Mouse (Mus musculus): ENCODE results near the gene Cd7. TPM values are rescaled to one million over a fixed set of nuclear protein-coding genes. Genes with fewer than 3 reads are reported as not detected.

Cd7 gene
- total RNA-seq, 2 experiments from 2014 or later = not detected

DNA sequence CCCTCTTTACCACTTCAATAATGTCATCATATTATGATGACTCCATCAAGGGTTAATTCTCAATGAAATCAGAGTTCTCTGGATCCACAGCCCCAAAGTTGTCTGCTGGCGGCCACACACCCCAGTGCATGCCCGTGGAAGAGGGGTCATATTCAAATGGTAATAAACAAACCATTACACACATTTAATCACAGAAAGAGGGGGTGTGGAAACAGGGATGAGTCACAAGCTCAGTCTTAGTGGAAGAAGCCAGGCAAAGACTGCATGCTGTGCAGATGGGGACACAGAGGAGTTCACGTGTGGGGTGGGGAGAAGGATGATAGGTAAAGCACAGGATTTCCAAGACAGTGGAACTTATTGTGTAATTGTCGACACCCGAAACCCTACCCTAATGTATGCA is 34.9 kb downstream of the Cd7 start:
- DNase-seq = no peak
- intact Hi-C loops (cut with DNase I; ENCODE audit: low total_unique reads) = no loop called here

DNA sequence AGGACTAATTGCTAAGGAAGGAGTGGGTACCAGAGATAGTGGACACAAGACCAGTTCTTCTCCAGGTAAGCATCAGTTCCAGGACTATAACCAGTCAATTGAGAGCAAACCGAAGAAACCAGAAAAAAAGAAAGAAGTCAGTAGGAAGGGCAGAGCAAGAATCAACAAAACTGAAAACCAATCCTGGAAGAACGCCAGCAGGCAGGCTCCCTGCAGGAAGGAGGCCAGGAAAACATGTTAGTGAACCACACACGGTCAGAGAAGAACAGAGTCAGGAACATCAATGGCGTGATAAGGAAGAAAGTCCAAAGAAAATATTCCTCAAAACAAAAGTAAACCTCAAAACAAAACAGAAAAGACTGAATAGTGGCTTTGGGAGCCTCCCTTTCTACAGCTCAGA is 37.3 kb downstream of the Cd7 start:
- intact Hi-C loops (cut with DNase I; ENCODE audit: low total_unique reads) = no loop called here
- no peak for DNase-seq

DNA sequence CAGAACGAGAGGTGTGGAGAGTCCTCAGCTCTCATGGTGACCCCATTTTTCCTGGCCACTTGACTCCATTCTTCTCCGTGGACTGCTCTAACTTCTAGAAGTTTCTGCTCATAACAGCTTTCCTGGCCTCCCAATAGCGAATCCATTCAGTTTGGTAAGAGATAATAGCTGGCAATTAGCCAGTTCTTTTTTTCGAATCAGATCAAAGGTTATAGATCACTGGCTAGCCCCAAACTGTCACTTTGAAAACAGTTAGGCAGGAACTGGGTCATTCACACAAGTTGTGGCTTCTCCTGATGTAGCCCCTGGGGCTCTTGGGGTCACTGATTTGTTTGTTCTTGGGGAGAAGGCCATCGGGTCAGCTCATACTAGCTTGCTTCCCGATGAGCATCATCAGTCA is 44.5 kb downstream of the Cd7 start:
- intact Hi-C loops (cut with DNase I; ENCODE audit: low total_unique reads) = no loop called here
- no peak for DNase-seq

DNA sequence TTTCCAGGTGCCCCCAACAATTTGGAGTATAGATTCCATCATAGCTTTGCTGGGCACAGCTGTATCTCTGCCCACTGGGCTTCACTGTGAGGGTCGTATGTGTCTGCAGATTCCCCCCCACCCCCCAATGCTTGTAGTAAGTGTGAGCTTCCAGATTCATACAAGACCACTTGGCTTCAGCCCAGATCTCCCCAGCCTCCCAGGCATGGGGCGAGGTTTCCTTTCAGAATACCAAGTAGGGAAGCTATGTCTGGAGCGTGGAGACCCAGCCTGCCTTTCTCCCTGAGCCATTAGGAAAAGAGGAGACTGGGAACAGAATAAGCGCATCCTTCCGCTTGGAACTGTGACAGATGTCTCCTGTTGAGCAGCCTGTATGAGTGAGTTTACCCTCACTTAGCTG is 45.6 kb downstream of the Cd7 start:
- intact Hi-C loops (cut with DNase I; ENCODE audit: low total_unique reads) = no loop called here

DNA sequence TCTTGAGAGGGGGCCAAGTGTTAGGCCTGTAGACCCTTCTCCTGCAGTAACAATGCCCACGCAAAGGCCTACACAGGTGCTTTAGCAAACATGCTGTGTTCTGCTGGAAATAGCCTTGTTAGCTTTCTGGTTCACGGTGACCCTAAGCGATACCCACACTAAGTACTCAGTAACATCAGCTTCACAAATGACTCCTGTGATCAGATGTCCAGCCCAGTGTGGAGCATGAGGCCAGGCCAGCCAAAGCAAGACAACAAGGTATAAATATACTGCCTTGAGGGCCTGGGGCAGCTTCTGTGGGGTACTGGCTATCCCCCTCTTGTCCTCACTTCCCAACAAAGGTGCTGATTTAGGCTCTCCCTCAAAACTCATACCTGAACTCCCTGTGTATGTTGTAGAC is 46.1 kb downstream of the Cd7 start:
- intact Hi-C loops (cut with DNase I; ENCODE audit: low total_unique reads) = no loop called here
- no peak for DNase-seq

More for the DNA sequence above, 45.6 kb downstream of the Cd7 start:
- DNase-seq = no peak

DNA sequence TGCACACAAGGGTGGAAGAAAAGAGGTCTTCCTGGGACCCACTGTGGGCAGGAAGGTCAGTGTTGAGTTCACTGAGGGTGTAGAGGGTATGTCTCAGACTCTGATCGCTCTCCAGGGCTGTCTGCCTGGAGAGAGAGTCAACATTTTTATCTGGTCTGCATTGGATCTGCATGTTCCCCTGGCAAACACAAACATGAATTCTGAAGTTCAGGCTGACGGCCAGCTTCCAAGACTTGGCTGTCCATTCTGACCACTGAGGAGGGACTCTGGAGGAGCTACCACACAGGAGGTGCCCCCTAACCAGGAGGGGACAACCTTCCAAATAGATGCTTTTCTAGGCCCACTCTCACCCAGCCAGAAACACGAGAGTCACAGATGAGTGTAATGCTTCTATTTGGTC is 47.4 kb downstream of the Cd7 start:
- DNase-seq = no peak
- intact Hi-C loops (cut with DNase I; ENCODE audit: low total_unique reads) = no loop called here

DNA sequence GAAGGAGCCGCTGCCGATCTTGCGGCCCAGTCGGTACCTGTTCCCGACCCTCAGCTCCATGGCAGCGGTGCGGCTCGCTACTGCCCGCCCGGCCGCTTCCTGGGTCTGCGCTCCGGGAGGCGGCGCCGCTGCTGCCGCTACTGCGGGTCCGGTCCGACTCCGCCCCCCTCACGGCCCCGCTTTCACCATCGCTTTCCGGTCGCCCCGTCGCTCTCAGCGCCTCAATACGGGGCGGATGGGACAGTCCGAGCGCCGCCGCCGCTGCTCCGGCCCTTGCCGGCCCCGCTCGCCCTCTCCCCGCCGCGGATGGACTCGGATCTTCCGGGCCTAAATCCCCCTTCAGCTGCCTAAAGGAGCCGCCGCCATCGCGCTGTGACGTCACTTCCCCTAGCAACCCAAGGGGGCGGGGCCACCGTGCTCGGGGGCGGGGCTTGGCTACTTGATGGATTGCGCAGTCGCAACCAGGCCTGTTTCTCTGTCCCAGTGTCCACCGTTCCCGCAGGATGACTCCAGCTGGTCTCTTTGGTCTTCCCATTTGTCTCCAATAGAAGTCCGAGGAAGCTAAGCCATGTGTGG is 48.2 kb downstream of the Cd7 start, which contains the start of gene Csnk1d:
TSS of gene Csnk1d (minus strand) at position 380 of the 576 bp plus-strand sequence.
- peak; percentile 98 for DNase-seq
- intact Hi-C loops (cut with DNase I; ENCODE audit: low total_unique reads) = no loop called here

DNA sequence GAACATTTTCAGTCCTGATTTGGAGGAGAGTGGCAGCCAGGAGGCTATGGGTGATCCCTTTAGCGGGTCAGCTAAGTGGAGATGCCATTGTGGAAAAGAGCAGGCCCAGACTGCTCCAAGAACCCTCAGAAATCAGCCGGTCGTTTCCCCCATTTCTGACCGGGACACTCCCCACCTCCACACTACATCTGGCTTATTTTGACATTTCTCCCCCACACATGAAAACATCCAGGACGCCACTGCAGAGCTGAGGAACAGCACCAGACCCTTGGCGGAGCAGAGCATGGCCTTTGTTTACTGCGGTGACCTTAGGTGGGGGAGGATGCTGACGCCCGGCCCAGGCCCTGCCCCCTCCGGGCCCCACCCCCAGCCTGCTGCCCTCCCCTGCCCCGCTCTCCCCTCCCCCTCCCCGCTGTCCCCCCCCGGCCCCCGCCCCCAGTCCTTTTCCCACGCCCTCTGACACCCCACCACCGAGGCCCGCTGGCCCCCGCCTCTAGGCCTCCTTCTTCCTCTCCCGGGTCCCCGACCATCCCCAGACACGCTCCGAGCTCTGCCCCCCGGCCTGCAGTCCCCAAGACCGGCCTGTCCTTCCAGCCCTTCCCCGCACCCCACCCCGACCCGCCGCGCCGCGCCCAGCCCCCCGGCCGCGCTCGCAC is 49.0 kb downstream of the Cd7 start:
- peak; percentile 68 for DNase-seq
- intact Hi-C loops (cut with DNase I; ENCODE audit: low total_unique reads) = no loop called here

DNA sequence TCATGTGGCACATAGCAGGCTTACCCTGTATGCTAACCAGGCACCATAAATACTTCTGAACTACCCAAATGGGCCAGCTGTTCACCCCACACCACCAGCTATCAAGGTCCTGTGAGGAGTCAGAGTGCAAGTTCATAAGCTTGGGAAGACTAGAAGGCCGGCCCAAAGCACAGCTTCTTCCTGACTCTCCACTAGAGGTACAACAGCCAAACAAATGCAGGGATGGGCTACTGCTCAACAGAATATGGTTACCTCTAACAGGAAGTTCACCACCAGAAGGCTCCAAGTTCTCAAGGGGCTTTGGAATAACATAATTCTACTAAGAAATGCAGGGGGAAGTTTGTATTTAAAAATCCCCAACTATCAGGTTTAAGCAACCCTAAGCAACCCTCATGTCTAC is 49.7 kb downstream of the Cd7 start:
- intact Hi-C loops (cut with DNase I; ENCODE audit: low total_unique reads) = no loop called here
- no peak for DNase-seq

DNA sequence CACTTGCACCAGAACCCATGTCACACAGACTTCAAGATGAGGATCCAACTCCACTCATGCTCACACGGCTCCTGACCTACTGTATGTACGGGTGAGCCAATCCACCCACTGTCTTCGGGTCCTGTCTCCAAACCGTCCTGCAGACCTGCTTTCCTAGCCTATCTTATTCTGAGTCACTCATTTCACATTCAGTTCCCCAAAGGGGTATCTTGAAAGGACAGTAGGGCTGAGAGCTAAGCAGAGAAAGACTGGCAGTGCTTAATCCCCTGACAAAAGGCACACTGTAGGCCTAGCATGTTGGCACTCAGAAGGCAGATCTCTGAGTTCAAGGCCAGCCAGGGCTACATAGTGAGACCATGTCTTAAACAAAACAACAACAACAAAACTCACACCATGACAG is 50.8 kb downstream of the Cd7 start:
- DNase-seq = no peak
- intact Hi-C loops (cut with DNase I; ENCODE audit: low total_unique reads) = no loop called here

DNA sequence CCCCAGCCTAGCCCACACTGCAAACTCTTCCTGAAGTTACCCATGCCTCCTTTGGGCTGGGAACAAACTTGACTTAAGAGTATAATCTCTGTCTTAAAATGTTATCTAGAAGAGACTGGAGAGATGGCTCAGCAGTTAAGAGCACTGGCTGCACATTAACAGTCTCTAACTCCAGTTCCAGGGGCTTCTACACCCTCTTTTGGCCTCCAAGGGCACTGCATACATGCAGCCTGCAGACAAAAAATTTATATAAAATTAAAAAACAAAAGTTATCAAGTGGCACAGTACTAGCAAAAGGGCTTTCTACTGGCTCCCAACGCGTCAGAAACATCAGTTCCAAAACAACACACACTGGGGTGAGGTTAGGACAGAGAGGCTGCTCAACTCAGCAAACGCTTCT is 51.6 kb downstream of the Cd7 start:
- intact Hi-C loops (cut with DNase I; ENCODE audit: low total_unique reads) = no loop called here
- no peak for DNase-seq

Other genes with a start within 250 kb of the Cd7 start
- 10 to 100 TPM; 35.2 to 37.4 TPM for gene Dus1l, start 243.0 kb downstream of the Cd7 start, total RNA-seq (2021)
- 10 to 100 TPM; 13.9 to 19.4 TPM for gene Fasn, start 214.9 kb downstream of the Cd7 start, total RNA-seq (2021)
- 1 to 10 TPM; 2.3 to 2.8 TPM for gene Ccdc57, start 106.5 kb downstream of the Cd7 start, total RNA-seq (2021)
- gene Slc16a3, start 90.9 kb downstream of the Cd7 start, total RNA-seq (2021) = 100 to 1,000 TPM; 272 to 355 TPM
- gene Csnk1d, start 48.1 kb downstream of the Cd7 start, total RNA-seq (2021) = 10 to 100 TPM; 50.2 to 56.9 TPM
- gene Sectm1b, start 24.2 kb upstream of the Cd7 start, total RNA-seq (2021) = not detected
- gene Sectm1a, start 41.8 kb upstream of the Cd7 start, total RNA-seq (2021) = not detected
- gene Tex19.2, start 79.3 kb upstream of the Cd7 start, total RNA-seq (2021) = not detected
- gene Tex19.1, start 106.7 kb upstream of the Cd7 start, total RNA-seq (2021) = not detected
- gene Uts2r, start 120.9 kb upstream of the Cd7 start, total RNA-seq (2021) = 1 to 10 TPM; 1.6 to 2.1 TPM
- 1 to 10 TPM; 6.0 to 7.7 TPM for gene Hexdc, start 165.0 kb upstream of the Cd7 start, total RNA-seq (2021)
- 10 to 100 TPM; 10.0 to 12.0 TPM for gene Ogfod3, start 165.3 kb upstream of the Cd7 start, total RNA-seq (2021)
- 1 to 10 TPM; 4.4 to 5.6 TPM for gene Cybc1, start 189.9 kb upstream of the Cd7 start, total RNA-seq (2021)
- 10 to 100 TPM; 40.9 to 56.1 TPM for gene Narf, start 197.8 kb upstream of the Cd7 start, total RNA-seq (2021)
- gene Foxk2, start 220.6 kb upstream of the Cd7 start, total RNA-seq (2021) = 10 to 100 TPM; 18.9 to 24.7 TPM